Mouse (Mus musculus) gastrocnemius, postnatal 25 days (tissue): ENCODE data around the gene Spata21. TPM values are rescaled to one million over a fixed set of nuclear protein-coding genes. Genes with fewer than 3 reads are reported as not detected.

Experiments used
- DNase-seq: peaks from one replicate; pipeline ENCODE4 v3.0.0; 2022
- total RNA-seq, 2 experiments: library from RNA; stranded (reverse); gene quantifications; 1 replicate in 1 of 2; 2 replicates in 1 of 2; pipeline ENCODE4 v1.2.3; 2021

Spata21 gene
- total RNA-seq, 2 experiments from 2014 or later, result not detected

GRCm38 (mm10) chr4:141076761-141077506 lies 11.2 kb upstream of the Spata21 start:
- DNase-seq, result no peak

GRCm38 (mm10) chr4:141077681-141078509 lies 10.2 kb upstream of the Spata21 start, which contains the start of gene Necap2:
Gene Necap2, minus strand, starts transcription at chr4:141078357.
- DNase-seq, result peak; percentile 91

DNA sequence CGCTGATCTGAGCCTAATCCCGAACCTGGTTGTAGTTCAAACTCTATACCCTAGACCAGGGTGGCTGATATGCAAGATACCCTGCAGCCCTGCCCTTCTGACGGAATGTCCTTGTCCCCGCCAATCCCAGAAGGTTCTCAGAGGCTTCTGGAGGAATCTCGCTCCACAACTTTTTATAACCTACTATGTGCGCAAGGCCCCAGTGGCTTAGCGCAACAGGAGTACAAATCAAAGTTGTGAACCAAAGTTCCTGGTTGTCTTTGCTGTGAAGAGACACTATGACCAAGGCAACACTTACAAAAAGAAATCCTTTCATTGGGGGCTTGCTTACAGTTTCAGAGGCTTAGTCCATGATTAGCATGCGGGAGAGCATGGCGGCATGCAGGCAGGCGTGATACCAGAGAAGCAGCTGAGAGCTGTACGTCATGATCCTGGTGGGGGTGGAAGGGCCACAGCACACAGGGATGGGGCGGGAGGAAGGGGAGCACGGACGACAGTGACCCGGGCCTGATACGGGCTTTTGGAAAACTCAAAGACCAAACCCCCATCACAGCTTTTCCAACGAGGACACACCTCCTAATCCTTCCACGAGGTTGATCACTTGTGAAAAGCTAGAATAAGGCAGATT lies 9.5 kb upstream of the Spata21 start:
- no peak for DNase-seq

DNA sequence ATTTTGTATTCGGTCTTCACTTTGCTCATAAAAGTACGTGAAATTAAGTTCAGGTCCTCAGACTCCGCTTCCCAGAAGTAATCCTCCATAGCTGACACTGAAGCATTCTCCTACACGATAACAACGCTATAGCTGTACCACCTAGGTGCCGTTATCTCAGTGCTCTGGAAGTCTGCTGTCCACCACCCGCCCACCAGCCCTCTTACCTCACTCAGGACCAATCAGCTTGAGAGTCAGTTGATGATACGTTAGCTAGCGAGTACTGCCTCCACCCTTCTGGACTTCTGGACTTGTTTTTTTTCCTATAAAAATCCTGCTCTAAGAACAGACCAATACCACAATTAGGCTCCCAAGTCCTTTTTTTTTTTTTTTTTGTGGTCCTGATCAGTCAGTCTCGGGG lies 1.3 kb upstream of the Spata21 start:
- no peak for DNase-seq

DNA sequence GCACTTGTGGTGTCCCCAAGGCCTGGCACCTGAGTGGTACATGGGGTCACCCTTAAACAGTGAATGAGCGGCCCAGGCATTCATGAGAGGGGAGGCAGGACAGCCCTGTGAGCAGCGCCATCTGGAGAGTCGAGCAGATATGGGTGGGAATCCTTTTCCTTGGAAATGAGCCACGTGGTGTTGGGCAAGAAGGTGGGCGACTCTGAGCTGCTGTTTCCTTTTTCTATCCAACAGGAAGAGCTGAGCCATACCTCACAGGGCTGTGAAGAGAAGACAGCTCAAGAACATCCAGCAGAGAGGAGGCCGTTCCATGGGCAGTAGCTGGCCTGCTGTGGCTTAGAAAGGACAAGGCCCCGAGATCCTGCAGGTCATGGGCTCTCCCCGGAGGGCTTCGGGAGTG lies 581 bp downstream of the Spata21 start:
- no peak for DNase-seq

GRCm38 (mm10) chr4:141095016-141095415 lies 6.9 kb downstream of the Spata21 start:
- DNase-seq, result no peak

DNA sequence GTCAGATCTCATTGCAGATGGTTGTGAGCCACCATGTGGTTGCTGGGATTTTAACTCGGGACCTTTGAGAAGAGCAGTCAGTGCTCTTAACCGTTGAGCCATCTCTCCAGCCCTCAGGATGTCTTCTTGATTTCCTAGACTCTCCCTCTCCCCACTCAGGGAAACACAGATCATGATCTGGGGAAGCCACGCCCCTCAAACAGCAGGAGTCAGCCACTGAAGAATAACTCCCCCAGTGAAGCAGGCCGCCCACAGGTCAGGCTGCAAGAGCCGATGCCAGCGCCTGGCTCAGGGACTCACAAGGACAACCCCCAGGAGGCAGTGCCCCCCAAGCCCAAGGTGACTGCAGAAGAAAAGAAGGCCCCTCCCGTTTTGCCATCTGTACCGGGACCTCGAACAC lies 8.6 kb downstream of the Spata21 start:
- DNase-seq, result no peak

GRCm38 (mm10) chr4:141098935-141099334 lies 10.8 kb downstream of the Spata21 start:
- DNase-seq, result no peak

DNA sequence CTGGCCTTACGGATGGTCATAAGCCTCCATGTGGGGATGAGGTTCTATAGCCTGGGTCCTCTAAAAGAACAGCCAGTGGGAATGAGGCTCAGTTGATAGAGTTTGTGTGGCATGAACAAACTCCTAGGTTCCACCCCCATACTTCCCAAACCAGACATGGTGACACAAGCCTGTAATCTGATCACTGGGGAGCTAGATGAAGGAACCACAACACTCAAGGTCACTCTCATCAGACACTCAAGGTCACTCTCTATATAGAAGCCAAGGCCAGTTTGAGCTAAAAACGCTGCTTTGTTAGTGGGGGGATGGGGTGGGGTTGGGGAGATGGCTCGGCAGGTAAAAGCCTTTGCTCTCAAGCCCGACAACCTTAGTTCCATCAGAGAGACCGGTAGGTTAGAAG lies 11.8 kb downstream of the Spata21 start:
- no peak for DNase-seq

DNA sequence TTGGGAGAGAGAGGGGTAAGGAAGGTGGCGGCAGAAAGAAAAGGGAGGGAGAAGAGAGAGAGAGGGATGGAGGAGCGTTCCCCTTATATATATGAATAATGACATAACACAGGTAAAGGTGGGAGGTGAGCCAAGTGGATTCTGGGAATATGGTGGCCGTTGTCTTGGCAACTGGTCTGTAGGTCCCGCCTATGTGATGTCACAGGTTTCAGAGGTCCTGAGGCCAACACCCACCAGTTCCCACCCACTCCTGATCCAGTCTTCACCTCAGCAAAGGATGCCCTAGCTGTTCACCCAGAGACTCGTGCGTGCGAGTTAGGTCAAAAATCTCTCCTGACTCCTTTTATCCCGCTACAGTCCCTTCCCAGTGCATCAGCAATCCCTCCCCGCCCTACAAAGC lies 13.2 kb downstream of the Spata21 start:
- DNase-seq, result no peak

GRCm38 (mm10) chr4:141101855-141102254 lies 13.7 kb downstream of the Spata21 start:
- no peak for DNase-seq

GRCm38 (mm10) chr4:141106526-141107183 lies 18.5 kb downstream of the Spata21 start:
- no peak for DNase-seq

- no peak for DNase-seq
These were observed 20.1 kb downstream of the Spata21 start for GRCm38 (mm10) chr4:141108196-141108732.

DNA sequence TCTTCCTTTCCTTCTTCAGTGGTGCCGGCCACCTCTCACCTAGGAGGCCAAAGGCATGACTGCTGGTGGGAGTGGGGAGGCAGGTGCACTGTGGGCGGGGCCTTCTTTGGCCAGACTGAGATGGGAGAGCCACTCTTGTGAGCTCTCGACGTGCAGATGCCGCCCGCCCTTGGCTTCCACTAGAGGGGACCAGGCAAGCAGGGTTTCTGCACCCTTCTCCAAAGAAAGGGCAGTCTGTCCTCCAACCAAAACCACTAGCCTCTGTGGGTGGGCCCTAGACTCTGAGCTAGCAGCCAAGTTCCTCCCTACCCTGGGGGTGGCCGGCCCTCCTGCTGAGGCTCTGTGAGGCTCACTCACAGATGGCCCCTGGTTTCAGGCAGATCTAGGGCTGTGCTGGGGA lies 25.7 kb downstream of the Spata21 start:
- no peak for DNase-seq

GRCm38 (mm10) chr4:141114521-141114981 lies 26.4 kb downstream of the Spata21 start:
- peak; percentile 44 for DNase-seq

GRCm38 (mm10) chr4:141115398-141115797 lies 27.3 kb downstream of the Spata21 start:
- no peak for DNase-seq

- DNase-seq, result no peak
These were observed 30.6 kb downstream of the Spata21 start for GRCm38 (mm10) chr4:141118691-141119090.

DNA sequence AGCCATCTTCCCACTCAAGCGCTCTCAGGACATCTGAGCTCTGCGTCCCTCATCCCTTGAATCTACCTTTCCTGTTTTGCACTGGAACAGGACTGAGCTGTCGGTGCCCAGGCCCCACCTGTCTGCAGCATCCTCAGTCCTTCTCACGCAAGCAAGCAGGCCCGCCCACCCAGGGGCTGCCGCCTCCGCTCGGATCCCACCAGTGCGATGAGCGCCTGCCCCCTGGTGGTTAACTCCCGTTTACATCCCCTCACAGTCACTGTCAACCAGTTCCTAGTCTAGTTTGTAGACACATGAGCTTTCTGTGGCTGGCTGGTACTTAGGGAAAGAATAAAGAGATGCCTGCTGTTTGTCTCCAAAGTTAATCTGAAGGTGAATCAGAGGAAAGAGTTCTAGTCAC lies 32.6 kb downstream of the Spata21 start:
- no peak for DNase-seq

- no peak for DNase-seq
These were observed 34.5 kb downstream of the Spata21 start for GRCm38 (mm10) chr4:141122663-141123062.

GRCm38 (mm10) chr4:141123065-141123464 lies 34.9 kb downstream of the Spata21 start:
- no peak for DNase-seq

DNA sequence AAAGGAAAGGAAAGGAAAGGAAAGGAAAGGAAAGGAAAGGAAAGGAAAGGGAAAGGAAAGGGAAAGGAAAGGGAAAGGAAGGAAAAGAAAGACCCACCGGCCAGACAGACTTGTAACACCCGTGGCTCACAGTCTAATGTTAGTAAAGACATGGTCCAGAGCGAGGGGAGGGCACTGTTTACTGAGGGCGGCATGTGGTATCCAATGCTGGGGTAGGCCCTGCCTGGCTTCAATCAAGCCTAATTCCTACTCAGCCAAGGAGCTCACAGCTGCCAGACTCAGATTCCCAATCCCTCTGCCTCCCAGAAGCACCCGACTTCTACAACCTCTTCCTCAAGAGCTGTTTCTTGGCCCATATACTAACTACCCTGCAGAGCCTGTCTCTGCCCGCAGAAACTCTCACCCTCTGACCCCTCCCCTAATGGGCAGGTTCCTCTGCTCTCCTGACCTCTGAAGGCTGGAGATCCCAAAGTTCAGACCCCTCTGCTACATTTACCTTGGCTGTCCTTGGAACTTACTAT lies 41.1 kb downstream of the Spata21 start:
- no peak for DNase-seq
